Mouse (Mus musculus) layer of hippocampus, adult 8-10 months (tissue): ENCODE measurements around the gene Snx8. TPM values are rescaled to one million over a fixed set of nuclear protein-coding genes. Genes with fewer than 3 reads are reported as not detected.
A peak's percentile ranks its signal among the peaks of the same experiment; 100 is the strongest.

ENCODE experiments used
- DNase-seq, 2 experiments: peaks; one replicate each; pipeline ENCODE4 v3.0.0; 2022; ENCODE audit warnings: low spot score in 2 of 2
- total RNA-seq, 4 experiments: library from RNA; stranded (reverse); gene quantifications; 2 replicates each; pipeline ENCODE4 v1.2.4; 2022

Gene Snx8
- total RNA-seq, result 10 to 100 TPM in 3 of 4 experiments, 1 to 10 TPM in 1; 9.1 to 15.8 (median 12.7) TPM

DNA sequence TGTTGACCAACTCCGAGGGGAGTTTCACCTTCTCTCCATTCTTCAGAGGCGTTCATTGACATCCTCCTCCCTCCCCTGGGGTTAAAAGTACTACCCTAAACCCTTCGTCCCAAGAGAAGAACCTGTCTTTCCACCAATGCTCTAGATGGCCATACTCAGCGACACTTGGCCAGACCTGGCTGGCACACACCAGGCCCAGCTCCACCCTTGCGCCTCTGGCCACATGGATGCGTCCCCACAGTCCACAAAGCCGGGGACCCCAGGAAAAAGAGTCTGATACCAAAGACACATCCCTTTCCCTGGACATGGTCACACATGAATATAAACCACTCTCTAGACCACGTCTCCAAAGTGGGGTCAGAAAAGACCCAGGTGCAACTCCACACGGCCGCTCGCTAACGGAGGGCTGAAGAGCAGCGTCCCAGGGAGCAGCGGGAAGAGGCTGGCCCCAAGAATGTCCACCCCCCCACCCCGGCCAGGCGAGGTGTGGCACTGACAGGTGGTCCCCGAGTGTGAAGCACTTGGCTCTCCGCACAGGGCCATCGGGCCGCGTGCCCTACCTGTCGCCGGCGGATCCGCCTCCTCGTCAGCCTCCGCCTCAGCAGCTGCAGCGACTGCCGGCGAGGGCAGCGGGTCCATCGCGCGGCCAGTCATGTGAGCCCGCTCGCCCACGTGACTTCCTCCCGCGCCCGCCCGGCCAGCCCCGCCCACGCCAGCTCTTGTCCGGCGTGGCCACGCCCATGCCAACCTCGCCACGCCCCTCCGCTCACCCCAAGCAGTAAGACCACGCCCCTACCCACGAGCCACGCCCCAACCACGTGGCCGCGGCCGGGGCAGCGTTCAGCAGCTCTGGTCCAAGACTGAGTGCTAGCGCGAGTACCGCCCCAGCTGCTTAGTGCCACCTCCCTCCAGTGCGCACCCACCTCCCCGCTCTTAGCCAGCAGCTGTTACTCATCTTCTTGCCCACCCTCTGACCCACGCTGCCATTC, at the start of gene Snx8:
Gene Snx8 (minus strand): TSS at position 675 of the 989 bp plus-strand sequence.
- DNase-seq, result peak; percentile 79 to 87

- DNase-seq, result no peak
These were observed 36.1 kb upstream of the Snx8 start for GRCm38 (mm10) chr5:140425016-140425783.

DNA sequence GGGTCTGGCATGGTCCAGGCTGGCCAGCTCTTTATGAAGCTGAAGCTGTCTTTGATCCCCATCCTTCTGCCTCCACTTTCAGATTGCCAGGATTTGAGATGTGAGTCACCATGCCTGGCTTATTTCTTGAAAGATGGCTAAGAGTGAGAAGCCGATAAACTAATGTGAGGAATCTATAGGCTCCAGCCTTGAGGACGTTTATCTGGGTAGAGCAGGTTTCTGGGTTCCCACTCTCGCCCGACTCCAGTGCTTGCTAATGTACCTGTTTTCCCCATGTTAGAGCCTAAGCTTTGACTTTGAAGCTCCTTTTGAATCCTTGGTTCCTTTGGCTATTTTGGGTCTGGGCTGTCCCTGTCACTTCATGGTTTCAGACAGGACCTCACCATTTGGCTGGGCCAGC, 31.6 kb upstream of the Snx8 start:
- DNase-seq, result no peak

- DNase-seq, result no peak
These were observed 30.5 kb upstream of the Snx8 start for GRCm38 (mm10) chr5:140419442-140420080.

GRCm38 (mm10) chr5:140418489-140419441, 29.7 kb upstream of the Snx8 start, which contains the start of gene Eif3b:
Gene Eif3b, plus strand, starts transcription at chr5:140419328.
- DNase-seq, result peak; percentile 79 to 90

DNA sequence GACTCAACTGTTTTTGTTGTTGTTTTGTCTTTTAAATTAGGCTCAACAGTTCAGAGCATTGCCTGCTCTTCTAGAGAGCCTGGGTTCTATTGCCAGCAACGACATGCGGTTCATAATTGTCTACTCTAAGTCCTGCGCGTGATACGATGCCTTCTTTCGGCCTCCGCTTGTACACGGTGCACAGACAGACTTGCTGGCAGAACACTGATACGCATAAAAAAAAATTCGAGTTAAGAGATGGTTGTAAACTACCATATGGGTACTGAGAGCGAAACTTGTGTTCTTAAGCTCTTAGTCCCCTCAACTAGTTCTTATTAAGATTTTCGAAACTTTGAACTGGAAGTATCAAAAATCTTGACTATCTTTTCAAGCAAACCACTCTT, 29.0 kb upstream of the Snx8 start:
- DNase-seq, result no peak

DNA sequence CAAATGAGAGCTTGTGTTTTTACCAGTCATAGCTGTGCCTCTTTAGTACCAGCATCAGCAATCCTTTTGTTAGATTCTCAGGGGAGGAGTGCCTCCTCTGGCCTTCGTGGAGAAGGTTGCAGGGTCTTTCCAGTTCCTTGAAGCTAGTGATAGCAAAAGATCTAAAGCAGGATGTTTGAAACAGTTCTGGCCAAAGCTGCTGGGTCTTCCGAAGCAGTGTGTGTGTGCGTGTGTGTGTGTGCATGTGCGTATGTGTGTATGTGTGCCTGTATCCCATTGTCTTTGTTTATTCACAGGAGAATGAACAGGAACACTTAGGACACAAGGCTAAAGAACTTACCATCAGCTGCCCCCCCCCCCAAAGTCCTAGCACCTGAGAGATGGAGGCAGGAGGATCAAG, 25.6 kb upstream of the Snx8 start:
- no peak for DNase-seq

GRCm38 (mm10) chr5:140411339-140411738, 22.3 kb upstream of the Snx8 start:
- DNase-seq, result peak in 1 of 2 experiments; percentile 56

GRCm38 (mm10) chr5:140408801-140409200, 19.7 kb upstream of the Snx8 start:
- DNase-seq, result no peak

- no peak for DNase-seq
These were observed 17.6 kb upstream of the Snx8 start for GRCm38 (mm10) chr5:140406666-140407065.

DNA sequence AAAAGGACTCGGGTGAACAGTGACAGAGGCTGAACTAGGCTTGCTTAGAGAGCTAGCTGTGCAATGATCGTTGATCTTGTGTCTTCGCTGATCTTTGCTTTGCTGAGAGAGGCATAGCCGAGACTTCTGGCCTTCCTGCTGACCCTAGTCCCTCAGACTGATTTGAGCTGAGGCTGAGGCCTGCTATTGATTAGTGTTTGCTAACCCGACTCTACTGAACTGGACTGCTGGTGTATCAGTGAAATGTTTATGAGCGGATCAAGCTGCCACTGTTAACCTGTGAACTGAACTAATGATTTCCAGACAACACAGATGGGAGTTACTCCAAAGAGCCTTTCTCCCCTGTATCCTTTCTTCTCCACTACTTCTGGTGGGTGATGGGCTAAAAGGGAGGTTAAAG, 16.1 kb upstream of the Snx8 start:
- no peak for DNase-seq

GRCm38 (mm10) chr5:140402640-140403270, 13.7 kb upstream of the Snx8 start:
- DNase-seq, result no peak

GRCm38 (mm10) chr5:140396166-140396940, 7.3 kb upstream of the Snx8 start:
- DNase-seq, result no peak

- DNase-seq, result no peak
These were observed 3.6 kb upstream of the Snx8 start for GRCm38 (mm10) chr5:140392701-140393100.

- DNase-seq, result no peak
These were observed 2.9 kb upstream of the Snx8 start for GRCm38 (mm10) chr5:140391981-140392380.

- DNase-seq, result no peak
These were observed 2.4 kb upstream of the Snx8 start for GRCm38 (mm10) chr5:140391435-140391834.

DNA sequence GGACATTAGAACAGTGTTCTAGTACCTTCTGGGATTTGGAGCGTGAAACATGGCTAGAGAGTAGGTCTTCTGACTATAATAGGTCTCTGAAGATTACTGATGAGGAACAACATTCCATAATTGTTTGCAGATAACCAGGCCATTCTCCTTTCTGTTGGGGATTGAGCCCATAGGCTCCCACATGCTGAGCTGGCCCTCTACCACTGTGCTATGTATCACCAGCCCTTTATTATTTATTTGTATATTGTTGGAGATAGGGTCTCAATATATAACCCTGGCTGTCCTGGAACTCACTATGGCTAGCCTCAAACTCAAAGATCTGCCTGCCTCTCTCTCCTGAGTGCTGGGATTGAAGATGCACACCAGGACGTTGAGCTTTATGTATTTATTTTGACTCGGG, 585 bp upstream of the Snx8 start:
- no peak for DNase-seq

DNA sequence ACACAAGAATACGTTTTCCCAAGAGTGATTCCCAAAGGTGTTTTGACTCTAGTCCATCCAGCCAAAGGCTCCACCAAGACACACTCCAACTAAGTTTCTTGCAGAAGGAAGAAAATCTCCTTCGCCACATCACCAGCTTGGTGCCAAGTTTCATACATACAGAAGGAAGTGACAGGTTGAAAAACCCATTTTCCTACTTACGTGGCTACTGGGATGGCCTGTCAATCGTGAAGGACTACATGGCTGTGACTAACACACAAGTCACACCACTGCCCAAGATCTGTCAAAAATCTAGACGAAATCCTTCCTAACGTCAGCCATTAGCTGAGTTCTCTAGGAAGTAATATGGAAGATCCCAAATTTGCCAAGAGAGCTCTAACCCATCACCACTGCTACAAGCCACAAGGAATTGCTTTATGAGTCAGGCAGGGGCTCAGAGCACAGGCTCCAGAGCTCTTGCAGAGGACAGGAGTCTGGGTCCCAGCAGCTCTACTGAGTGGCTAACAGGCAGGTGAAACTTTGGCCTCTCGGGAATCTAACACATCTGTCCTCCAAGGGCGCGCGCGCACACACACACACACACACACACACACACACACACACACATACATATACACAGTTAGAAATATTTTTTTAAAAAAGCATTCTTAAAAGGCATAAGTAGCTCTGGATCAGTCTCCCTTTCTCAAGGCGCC, 1.1 kb downstream of the Snx8 start:
- no peak for DNase-seq

DNA sequence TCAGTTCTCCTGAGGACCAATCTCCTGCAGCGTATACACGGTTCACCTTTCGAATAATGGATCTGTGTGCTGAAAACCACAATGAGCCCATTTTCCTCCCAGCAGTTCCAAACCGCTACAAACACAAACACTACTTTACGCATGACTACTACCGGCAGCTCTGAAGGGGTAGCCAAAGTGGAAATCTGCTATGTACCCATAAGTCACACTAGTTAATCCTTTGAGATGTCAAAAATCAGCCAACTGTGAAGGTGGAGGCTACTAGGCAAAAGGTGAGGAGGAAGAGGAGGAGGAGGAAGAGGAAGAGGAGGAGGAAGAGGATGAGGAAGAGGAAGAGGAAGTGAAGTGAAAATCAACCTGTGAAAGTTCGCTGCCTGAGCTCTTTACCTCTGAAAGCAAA, 1.8 kb downstream of the Snx8 start:
- DNase-seq, result no peak
